Mouse (Mus musculus): ENCODE results near the gene Jpt2. TPM values are rescaled to one million over a fixed set of nuclear protein-coding genes. Genes with fewer than 3 reads are reported as not detected.

Gene Jpt2
- polyA plus RNA-seq, 1 experiment, result 17.8 TPM

- no peak for DNase-seq (ENCODE audit: low spot score)
Measured at GRCm38 (mm10) chr17:24907591-24907990, 52.9 kb downstream of the Jpt2 start.

GRCm38 (mm10) chr17:24903767-24904166 lies 56.7 kb downstream of the Jpt2 start:
- no peak for DNase-seq (ENCODE audit: low spot score)

- no peak for DNase-seq (ENCODE audit: low spot score)
Measured at GRCm38 (mm10) chr17:24902671-24903474, 57.6 kb downstream of the Jpt2 start.

GRCm38 (mm10) chr17:24902124-24902523 lies 58.4 kb downstream of the Jpt2 start:
- no peak for DNase-seq (ENCODE audit: low spot score)

GRCm38 (mm10) chr17:24900014-24900413 lies 60.5 kb downstream of the Jpt2 start:
- no peak for DNase-seq (ENCODE audit: low spot score)

- no peak for DNase-seq (ENCODE audit: low spot score)
Measured at GRCm38 (mm10) chr17:24899153-24899552, 61.3 kb downstream of the Jpt2 start.

GRCm38 (mm10) chr17:24898041-24898854 lies 62.2 kb downstream of the Jpt2 start:
- no peak for DNase-seq (ENCODE audit: low spot score)

- no peak for DNase-seq (ENCODE audit: low spot score)
Measured at GRCm38 (mm10) chr17:24897600-24897999, 62.9 kb downstream of the Jpt2 start.

- DNase-seq (ENCODE audit: low spot score), result no peak
Measured at GRCm38 (mm10) chr17:24896993-24897269, 63.6 kb downstream of the Jpt2 start.

- DNase-seq (ENCODE audit: low spot score), result peak; percentile 54
Measured at GRCm38 (mm10) chr17:24896241-24896992, 64.1 kb downstream of the Jpt2 start, which contains the start of gene Nme3. TSS of gene Nme3 (plus strand) at chr17:24896500.

- no peak for DNase-seq (ENCODE audit: low spot score)
Measured at GRCm38 (mm10) chr17:24895571-24896240, 64.8 kb downstream of the Jpt2 start.

- peak; percentile 73 for DNase-seq (ENCODE audit: low spot score)
Measured at GRCm38 (mm10) chr17:24894995-24895547, 65.4 kb downstream of the Jpt2 start, which contains the start of the genes Eme2 and Mrps34. TSS of gene Eme2 (minus strand) at chr17:24895087. TSS of gene Mrps34 (plus strand) at chr17:24895116.

- no peak for DNase-seq (ENCODE audit: low spot score)
Measured at GRCm38 (mm10) chr17:24894061-24894994, 66.2 kb downstream of the Jpt2 start.

GRCm38 (mm10) chr17:24893276-24893675 lies 67.2 kb downstream of the Jpt2 start:
- DNase-seq (ENCODE audit: low spot score), result no peak

- DNase-seq (ENCODE audit: low spot score), result no peak
Measured at GRCm38 (mm10) chr17:24892785-24893184, 67.7 kb downstream of the Jpt2 start.

- DNase-seq (ENCODE audit: low spot score), result no peak
Measured at GRCm38 (mm10) chr17:24891321-24891720, 69.2 kb downstream of the Jpt2 start.

GRCm38 (mm10) chr17:24890151-24891092 lies 70.1 kb downstream of the Jpt2 start:
- DNase-seq (ENCODE audit: low spot score), result no peak

GRCm38 (mm10) chr17:24888862-24889261 lies 71.6 kb downstream of the Jpt2 start:
- no peak for DNase-seq (ENCODE audit: low spot score)
